Mouse (Mus musculus) adrenal gland, postnatal 4 days (tissue): ENCODE results near the gene Mroh2a. TPM values are rescaled to one million over a fixed set of nuclear protein-coding genes. Genes with fewer than 3 reads are reported as not detected.

Experiments
- DNase-seq, 2 experiments: peaks; one replicate each; pipeline ENCODE4 v3.0.0; 2021 to 2022; ENCODE audit warnings: low spot score in 2 of 2, mixed read lengths in 2 of 2
- total RNA-seq, 2 experiments: library from RNA; stranded (reverse); gene quantifications; 2 replicates each; pipeline ENCODE4 v1.2.3; 2021

The Mroh2a gene
- total RNA-seq, 2 experiments from 2014 or later: 0.20 to 0.42 TPM

DNA sequence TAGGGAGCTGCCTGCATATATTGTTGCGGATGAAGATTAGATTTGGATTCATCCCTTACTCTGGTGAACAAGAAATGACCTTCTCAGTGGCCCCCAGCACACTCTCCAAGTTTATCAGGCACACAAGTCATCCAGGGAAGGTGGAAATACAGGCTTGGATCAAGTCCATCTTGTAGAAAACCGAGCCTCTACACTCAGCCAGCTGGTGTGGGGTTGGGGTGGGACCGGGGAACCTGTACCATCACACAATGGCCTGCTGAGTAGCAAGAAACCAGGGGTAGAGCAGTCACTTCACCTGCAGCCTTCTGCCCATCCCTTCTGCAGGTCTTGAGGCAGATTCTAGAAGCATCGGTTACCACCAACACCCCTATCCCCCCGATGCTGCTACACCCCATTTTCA is 7.9 kb downstream of the Mroh2a start:
- no peak for DNase-seq

DNA sequence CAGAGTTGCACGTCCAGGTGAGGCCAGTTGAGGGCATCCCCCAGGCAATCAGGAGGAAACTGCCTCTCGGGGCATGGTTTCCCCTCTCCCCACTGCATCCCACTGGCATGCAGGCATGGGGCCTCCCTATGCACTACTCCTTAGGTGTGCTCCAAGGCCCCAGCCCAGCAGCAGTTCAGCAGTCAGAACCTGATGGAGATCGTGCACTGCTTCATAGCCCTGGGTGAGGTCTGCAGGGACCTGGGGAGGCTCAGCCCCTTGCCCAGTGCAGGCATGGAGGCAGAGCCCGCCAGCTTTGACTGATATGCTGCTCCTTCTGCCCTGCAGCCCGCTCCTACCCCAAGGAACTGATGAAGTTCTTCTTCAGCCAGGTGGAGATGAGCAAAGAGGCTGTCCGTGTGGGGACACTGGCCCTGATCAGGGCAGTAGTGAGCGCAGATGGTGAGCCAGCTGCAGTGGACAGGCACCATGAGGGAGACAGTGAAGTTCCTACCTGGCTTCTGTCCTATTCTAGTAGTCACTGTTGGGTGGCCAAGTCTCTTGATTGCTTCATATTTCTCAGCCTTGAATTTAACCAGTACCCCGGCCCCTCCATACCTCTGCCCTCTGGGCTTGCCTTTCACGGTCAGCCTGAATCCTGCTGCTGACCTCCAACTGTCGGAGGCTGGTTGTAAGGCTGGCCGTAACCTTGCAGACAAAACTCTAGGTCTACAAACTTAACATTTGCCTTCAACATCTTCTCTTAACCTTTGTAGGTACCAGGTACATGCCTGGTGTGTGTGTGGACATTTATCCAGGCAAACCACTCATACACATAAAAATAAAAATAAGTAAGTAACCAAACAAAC is 8.5 kb downstream of the Mroh2a start:
- no peak for DNase-seq

- no peak for DNase-seq
These were observed 9.2 kb downstream of the Mroh2a start for GRCm38 (mm10) chr1:88235894-88236415.

GRCm38 (mm10) chr1:88237311-88237710 is 10.5 kb downstream of the Mroh2a start:
- DNase-seq: no peak

GRCm38 (mm10) chr1:88238771-88239170 is 12.0 kb downstream of the Mroh2a start:
- no peak for DNase-seq

- DNase-seq: no peak
These were observed 13.3 kb downstream of the Mroh2a start for GRCm38 (mm10) chr1:88240072-88240471.

DNA sequence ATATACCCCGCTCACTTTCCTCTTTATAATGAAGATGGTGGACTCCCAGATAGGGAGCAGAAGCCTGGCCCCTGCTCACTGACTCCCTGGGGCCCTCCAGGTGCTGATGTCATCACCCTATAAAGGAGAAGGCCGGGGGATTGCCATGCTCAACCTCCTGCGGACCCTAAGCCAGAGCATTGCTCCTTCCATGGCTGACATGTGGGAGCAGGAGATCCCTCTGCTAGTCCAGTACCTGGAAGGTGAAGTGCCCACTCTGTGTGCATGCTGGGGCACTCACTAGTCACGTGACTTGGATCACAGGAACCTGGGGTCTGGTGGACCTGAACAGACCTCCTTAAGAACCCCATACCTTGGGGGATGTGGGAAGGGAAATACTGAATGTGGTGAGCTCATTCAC is 13.8 kb downstream of the Mroh2a start:
- DNase-seq: no peak

DNA sequence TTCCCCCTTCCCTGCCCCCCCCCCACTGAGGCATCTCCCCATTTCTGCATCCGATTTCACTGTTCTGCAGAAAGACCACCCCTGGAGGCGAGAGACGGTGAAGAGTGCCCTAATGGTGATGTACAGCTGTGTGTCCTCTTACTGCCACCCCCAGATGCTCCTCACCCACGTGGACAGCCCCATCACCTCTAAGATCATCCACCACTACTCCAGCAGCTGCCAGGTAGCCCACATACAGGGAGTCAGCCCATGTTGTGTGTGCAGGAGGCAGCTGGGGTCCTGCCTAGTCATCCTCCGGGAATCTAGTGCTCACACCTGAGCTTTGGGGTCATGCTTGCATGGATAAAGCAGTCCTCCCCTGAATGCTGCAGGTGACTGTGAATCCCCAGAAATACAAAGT is 17.1 kb downstream of the Mroh2a start:
- DNase-seq: no peak

DNA sequence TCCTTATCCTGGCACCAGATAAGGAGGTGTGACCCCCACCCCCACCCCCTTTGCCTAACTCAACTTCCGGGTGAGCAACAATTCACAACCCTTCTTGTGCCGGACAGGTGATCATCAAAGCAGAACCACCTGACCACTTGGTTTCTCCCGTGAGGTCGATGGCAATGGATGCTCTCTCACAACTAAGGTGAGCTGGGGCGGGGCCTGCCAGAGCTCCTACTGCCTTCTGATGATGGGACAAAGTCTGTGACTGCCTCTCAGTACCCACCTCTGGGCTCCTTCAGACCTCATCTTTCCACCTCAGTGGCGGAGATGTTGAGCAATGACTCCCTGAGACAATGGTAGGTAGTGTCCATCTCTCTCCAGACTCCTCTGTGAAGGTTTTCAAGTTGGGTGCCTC is 19.1 kb downstream of the Mroh2a start:
- DNase-seq: no peak

GRCm38 (mm10) chr1:88246386-88246785 is 19.6 kb downstream of the Mroh2a start:
- DNase-seq: no peak

GRCm38 (mm10) chr1:88247660-88248059 is 20.9 kb downstream of the Mroh2a start:
- DNase-seq: no peak

DNA sequence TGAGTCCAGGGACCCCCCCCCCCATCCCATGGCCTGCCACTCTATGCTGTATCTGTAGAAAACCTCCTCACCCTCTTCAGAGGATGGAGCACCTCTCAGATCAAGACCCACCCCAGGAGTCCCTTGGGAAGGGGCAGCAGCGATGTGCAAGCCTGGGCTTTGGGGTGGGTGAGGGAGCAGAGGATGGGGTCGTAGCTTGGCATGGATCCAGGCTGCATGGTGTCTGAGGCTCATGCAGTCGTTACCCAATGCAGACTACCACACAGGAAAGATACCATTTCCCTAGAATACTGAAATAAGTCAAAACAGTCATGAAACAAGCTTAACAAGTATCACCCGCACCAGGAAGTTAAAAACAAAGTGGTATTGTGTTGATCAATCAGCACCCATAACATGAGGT is 21.9 kb downstream of the Mroh2a start:
- no peak for DNase-seq

- DNase-seq: no peak
These were observed 22.8 kb downstream of the Mroh2a start for GRCm38 (mm10) chr1:88249596-88249995.

GRCm38 (mm10) chr1:88250023-88250422 is 23.2 kb downstream of the Mroh2a start:
- DNase-seq: no peak

- DNase-seq: no peak
These were observed 26.3 kb downstream of the Mroh2a start for GRCm38 (mm10) chr1:88253106-88253505.

- DNase-seq: no peak
These were observed 26.8 kb downstream of the Mroh2a start for GRCm38 (mm10) chr1:88253540-88253939.

DNA sequence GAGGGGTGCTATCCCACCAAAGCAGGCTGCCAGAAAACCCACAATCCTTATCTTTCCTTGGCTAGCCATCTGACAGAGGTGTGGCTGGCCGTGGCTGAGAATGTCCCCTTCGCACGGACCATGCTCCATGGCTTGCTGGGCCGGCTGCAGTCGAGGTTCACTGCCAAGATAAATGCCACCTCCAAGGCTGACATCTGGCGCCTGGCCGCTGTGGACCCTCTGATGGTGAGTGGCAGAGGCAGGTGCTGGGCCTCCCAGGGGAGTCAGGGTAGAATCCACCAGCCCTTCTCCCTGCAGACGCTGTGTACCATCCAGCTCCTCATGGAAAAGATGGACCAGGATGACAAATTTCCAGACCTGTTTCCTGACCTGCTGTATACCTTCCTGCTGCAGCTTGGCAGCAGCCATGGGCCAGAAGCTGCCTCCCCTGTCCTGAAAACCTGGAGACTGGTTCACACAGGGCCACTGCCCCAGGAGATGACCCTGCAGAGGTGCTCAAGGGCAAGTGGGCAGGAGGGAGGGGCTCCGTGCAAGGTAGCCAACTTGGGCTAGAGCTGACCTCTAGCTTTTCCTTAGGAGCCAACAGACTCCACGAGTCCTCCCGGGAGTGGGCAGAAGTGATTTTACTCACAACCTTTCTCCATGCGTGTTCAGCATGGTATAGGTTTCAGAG is 28.1 kb downstream of the Mroh2a start:
- DNase-seq: no peak

GRCm38 (mm10) chr1:88255466-88255857 is 28.7 kb downstream of the Mroh2a start:
- no peak for DNase-seq

- no peak for DNase-seq
These were observed 29.4 kb downstream of the Mroh2a start for GRCm38 (mm10) chr1:88255989-88256754.

GRCm38 (mm10) chr1:88256886-88257663 is 30.3 kb downstream of the Mroh2a start:
- DNase-seq: no peak

DNA sequence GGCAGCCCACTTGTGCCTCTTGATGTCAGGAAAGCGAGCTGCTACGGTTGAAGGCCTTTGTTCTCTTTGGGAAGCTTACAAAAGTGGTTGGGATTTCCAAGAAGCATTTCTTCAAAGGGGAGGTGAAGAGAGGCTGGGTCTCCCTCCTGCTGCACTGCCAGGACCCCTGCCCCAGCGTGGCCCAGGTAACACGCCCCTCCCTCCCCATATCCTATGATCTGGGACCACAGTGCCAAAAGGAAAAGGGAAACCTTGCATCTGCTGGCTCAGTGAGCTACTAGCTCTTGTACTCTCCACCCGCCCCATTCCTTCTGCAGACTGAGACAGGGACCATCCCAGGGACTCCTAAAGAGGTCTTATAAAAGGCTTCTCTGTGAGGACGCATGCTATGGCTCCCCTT is 30.9 kb downstream of the Mroh2a start:
- no peak for DNase-seq
